Mouse (Mus musculus) neural tube, postnatal 0 days (tissue): ENCODE results near the gene Ins1. TPM values are rescaled to one million over a fixed set of nuclear protein-coding genes. Genes with fewer than 3 reads are reported as not detected.

Experiments used
- polyA plus RNA-seq: library from polyadenylated mRNA; unstranded; fragments of >200 nt; fragmentation: Nextera tagmentation; extraction: Ambion mirVana; gene quantifications from 2 replicates; pipeline ENCODE4 v1.2.1, GENCODE M21; 2015

Gene Ins1
- polyA plus RNA-seq = not detected in 2 replicates

GRCm38 (mm10) chr19:52263997-52264396, at the start of gene Ins1:
Gene Ins1, plus strand, starts transcription at chr19:52264297.

